Mouse (Mus musculus) G1E (cell line): ENCODE measurements around the gene Ccl11.

Source experiments
- CTCF ChIP-seq: IDR thresholded peaks from 2 replicates; pipeline ENCODE4 v1.5.1; 2012; ENCODE audit warnings: low read depth, low read length, inconsistent platforms, mixed read lengths
- POLR2AphosphoS5 ChIP-seq: IDR thresholded peaks from 2 replicates; pipeline ENCODE4 v1.6.1; 2012; ENCODE audit warnings: low read depth, low read length, inconsistent platforms; ENCODE audit not compliant: insufficient replicate concordance
- TAL1 ChIP-seq: conservative IDR thresholded peaks from 2 replicates; pipeline ENCODE4 v1.6.1; 2012; ENCODE audit warnings: low read depth, low read length, inconsistent platforms, mixed read lengths

DNA sequence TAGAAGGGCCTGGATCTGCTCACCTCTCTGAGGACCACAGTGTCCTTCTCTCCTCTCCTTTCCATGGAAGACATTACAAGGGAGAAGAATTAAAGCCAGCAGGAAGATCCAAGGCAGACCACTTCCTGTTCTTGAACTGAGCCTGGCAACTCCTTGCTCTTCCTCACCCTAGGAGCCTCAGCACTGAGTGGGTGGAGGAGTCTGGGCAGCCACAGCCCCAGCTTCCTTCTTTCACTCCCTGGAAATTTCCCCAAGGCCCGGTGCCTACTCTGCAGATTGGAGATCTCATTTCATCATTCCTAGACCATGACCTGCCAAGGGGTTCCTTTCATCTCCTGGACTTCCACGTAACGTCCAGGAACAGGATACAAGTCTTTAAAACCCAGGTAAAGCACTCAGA lies 15.4 kb downstream of the Ccl11 start:
- no peak for TF ChIP-seq CTCF
- TF ChIP-seq TAL1: no peak
- TF ChIP-seq POLR2AphosphoS5: no peak
